Mouse (Mus musculus) left cerebral cortex, adult 2 months (tissue): Measurements from ENCODE around the gene Zc3h12c. TPM values are rescaled to one million over a fixed set of nuclear protein-coding genes. Genes with fewer than 3 reads are reported as not detected.

Experiments
- DNase-seq, 2 experiments: peaks; one replicate each; pipeline ENCODE4 v3.0.0; 2021 to 2022; ENCODE audit warnings: low spot score in 2 of 2, mixed read lengths in 1 of 2; ENCODE audit errors: extremely low spot score in 1 of 2
- H3K27ac ChIP-seq: fragments of 200-600 bp; 2 replicates; pipeline ENCODE4 v1.8.1; 2022
- H3K4me3 ChIP-seq: fragments of 200-600 bp; 2 replicates; pipeline ENCODE4 v1.8.1; 2022
- CTCF ChIP-seq: fragments of 200-600 bp; IDR thresholded peaks from 2 replicates; pipeline ENCODE4 v1.8.1; 2022; ENCODE audit warnings: antibody characterized with exemption, mild to moderate bottlenecking, moderate library complexity
- intact Hi-C: fragments of 180-260 bp; cut with DNase I; formaldehyde crosslinking; loops from one replicate; pipeline ENCODE4 v1.15.1; 2025
- microRNA-seq, 2 experiments: library from miRNA; unstranded; fragments of <30 nt; microRNA quantifications; one replicate each; pipeline ENCODE4 v1.2.0; 2021
- total RNA-seq, 2 experiments: library from RNA; stranded (reverse); gene quantifications; 2 replicates each; pipeline ENCODE4 v1.2.3; 2021

The Zc3h12c gene
- total RNA-seq, 2 experiments from 2014 or later, result 15.1 to 16.2 TPM

GRCm38 (mm10) chr9:52070052-52070451, 98.3 kb downstream of the Zc3h12c start:
- no peak for DNase-seq
- intact Hi-C loops, result loop anchor here (5.0 kb wide), 1 partner anchor 217 kb away; no protein-coding TSS in a partner anchor
- TF ChIP-seq CTCF, result no peak
- Histone ChIP-seq H3K4me3 (no peak overlapping the region), H3K27ac (no peak overlapping the region)

Small RNAs within 50 kb of the gene (microRNA-seq; reads per million reads assigned to microRNA genes)
- gene Gm27686 (0 reads per million in 2 experiments), gene Mir6244 (0 reads per million in 2 experiments)

Other genes starting within 250 kb of the Zc3h12c start
- gene Fdx1, start 205.0 kb downstream of the Zc3h12c start, total RNA-seq, result 10 to 100 TPM; 17.3 to 21.7 TPM
- gene Rdx, start 121.4 kb downstream of the Zc3h12c start, total RNA-seq, result 10 to 100 TPM; 43.8 to 46.0 TPM